Mouse (Mus musculus) heart, embryonic 10.5 days (tissue): ENCODE data around the gene 1700003F12Rik. TPM values are rescaled to one million over a fixed set of nuclear protein-coding genes. Genes with fewer than 3 reads are reported as not detected.

ENCODE experiments used
- DNase-seq: peaks from one replicate; pipeline ENCODE4 v3.0.0-alpha.2; 2017; ENCODE audit warnings: low spot score
- H3K27ac ChIP-seq: fragments of 300-500 bp; sonication (generic); 2 replicates; pipeline ENCODE4 v1.5.1; 2016; ENCODE audit warnings: mild to moderate bottlenecking
- H3K27me3 ChIP-seq: fragments of 300-500 bp; sonication (generic); 2 replicates; pipeline ENCODE4 v1.6.1; 2016; ENCODE audit warnings: mild to moderate bottlenecking; ENCODE audit not compliant: poor library complexity, insufficient read depth, severe bottlenecking
- H3K36me3 ChIP-seq: fragments of 300-500 bp; sonication (generic); 2 replicates; pipeline ENCODE4 v1.6.1; 2016; ENCODE audit warnings: mild to moderate bottlenecking, moderate library complexity
- H3K4me1 ChIP-seq: fragments of 300-500 bp; sonication (generic); 2 replicates; pipeline ENCODE4 v1.6.1; 2016; ENCODE audit warnings: mild to moderate bottlenecking
- H3K4me3 ChIP-seq: fragments of 300-500 bp; sonication (generic); 2 replicates; pipeline ENCODE4 v1.5.1; 2016; ENCODE audit warnings: mild to moderate bottlenecking, moderate library complexity
- H3K9me3 ChIP-seq: fragments of 300-500 bp; sonication (generic); 2 replicates; pipeline ENCODE4 v1.6.1; 2016; ENCODE audit warnings: mild to moderate bottlenecking, moderate library complexity
- WGBS: fragments of 180-500 bp; shearing (Covaris S2); methylation state at CpG from one replicate; pipeline ENCODE4 v1.1.7; 2016; 5-methylcytosine and 5-hydroxymethylcytosine counted together
- polyA plus RNA-seq: library from polyadenylated mRNA; unstranded; fragments of >200 nt; fragmentation: Nextera tagmentation; extraction: Ambion mirVana; gene quantifications from 2 replicates; pipeline ENCODE4 v1.2.1, GENCODE M21; 2016

1700003F12Rik gene
- polyA plus RNA-seq, 1 experiment from 2014 or later: 1.2 TPM

GRCm38 (mm10) chr2:154570666-154571065, 23.8 kb downstream of the 1700003F12Rik start:
- Histone ChIP-seq H3K36me3 (no peaks in the 10 kb centered on the region), H3K4me1 (peaks cover 42% of the 10 kb centered on the region), H3K9me3 (no peaks in the 10 kb centered on the region), H3K4me3 (0 out of 2 replicates have a peak overlapping the region, but pooled peaks have one; percentile 85), H3K27me3 (no peaks in the 10 kb centered on the region), H3K27ac (no peak overlapping the region)
- DNase-seq: no peak
- WGBS: 65% methylated on average over 4 of the region's 4 CpGs

- Histone ChIP-seq H3K4me3 (no peak overlapping the region), H3K9me3 (no peaks in the 10 kb centered on the region), H3K36me3 (no peaks in the 10 kb centered on the region), H3K4me1 (peaks cover 36% of the 10 kb centered on the region), H3K27ac (no peak overlapping the region), H3K27me3 (no peaks in the 10 kb centered on the region)
- WGBS: 71% methylated on average over 4 of the region's 4 CpGs
- DNase-seq: no peak
These were observed 24.4 kb downstream of the 1700003F12Rik start for GRCm38 (mm10) chr2:154571266-154571665.

GRCm38 (mm10) chr2:154571976-154572375, 25.1 kb downstream of the 1700003F12Rik start:
- Histone ChIP-seq H3K9me3 (no peaks in the 10 kb centered on the region), H3K4me3 (no peak overlapping the region), H3K27me3 (0 out of 2 replicates have a peak, but pooled peaks cover 2% of the 10 kb centered on the region), H3K4me1 (peaks cover 29% of the 10 kb centered on the region), H3K36me3 (no peaks in the 10 kb centered on the region), H3K27ac (no peak overlapping the region)
- WGBS: 82% methylated on average over 8 of the region's 8 CpGs
- DNase-seq: no peak

GRCm38 (mm10) chr2:154572996-154573395, 26.1 kb downstream of the 1700003F12Rik start:
- no peak overlapping the region for H3K27ac ChIP-seq
- 0 out of 2 replicates have a peak, but pooled peaks cover 3% of the 10 kb centered on the region for H3K27me3 ChIP-seq
- peaks cover 27% of the 10 kb centered on the region for H3K4me1 ChIP-seq
- H3K4me3 ChIP-seq: no peak overlapping the region
- no peaks in the 10 kb centered on the region for H3K9me3 ChIP-seq
- H3K36me3 ChIP-seq: no peaks in the 10 kb centered on the region
- no peak for DNase-seq
- 84% methylated on average over 3 of the region's 3 CpGs for WGBS

- 75% methylated on average over 7 of the region's 7 CpGs for WGBS
- H3K9me3 ChIP-seq: no peaks in the 10 kb centered on the region
These were observed 27.4 kb downstream of the 1700003F12Rik start for GRCm38 (mm10) chr2:154574271-154574670.

GRCm38 (mm10) chr2:154576876-154577743, 30.2 kb downstream of the 1700003F12Rik start:
- H3K36me3 ChIP-seq: no peaks in the 10 kb centered on the region
- H3K27ac ChIP-seq: no peak overlapping the region
- 0 out of 2 replicates have a peak, but pooled peaks cover 3% of the 10 kb centered on the region for H3K27me3 ChIP-seq
- DNase-seq: no peak
- no peaks in the 10 kb centered on the region for H3K9me3 ChIP-seq
- WGBS: 57% methylated on average over 12 of the region's 12 CpGs
- H3K4me3 ChIP-seq: no peak overlapping the region
- H3K4me1 ChIP-seq: 0 out of 2 replicates have a peak, but pooled peaks cover 4% of the 10 kb centered on the region

More at GRCm38 (mm10) chr2:154574271-154574670, 27.4 kb downstream of the 1700003F12Rik start:
- Histone ChIP-seq H3K4me1 (peaks cover 15% of the 10 kb centered on the region; the same call in 1 of the 2 replicates), H3K4me3 (no peak overlapping the region), H3K27me3 (0 out of 2 replicates have a peak, but pooled peaks cover 3% of the 10 kb centered on the region), H3K27ac (no peak overlapping the region), H3K36me3 (no peaks in the 10 kb centered on the region)
- DNase-seq: no peak

- no peak overlapping the region for H3K27ac ChIP-seq
- 88% methylated on average over 6 of the region's 6 CpGs for WGBS
- H3K27me3 ChIP-seq: 0 out of 2 replicates have a peak, but pooled peaks cover 3% of the 10 kb centered on the region
- H3K4me1 ChIP-seq: 0 out of 2 replicates have a peak, but pooled peaks cover 4% of the 10 kb centered on the region
- H3K4me3 ChIP-seq: no peak overlapping the region
- H3K9me3 ChIP-seq: no peaks in the 10 kb centered on the region
- H3K36me3 ChIP-seq: no peaks in the 10 kb centered on the region
- DNase-seq: no peak
These were observed 30.8 kb downstream of the 1700003F12Rik start for GRCm38 (mm10) chr2:154577744-154578067.

- no peak overlapping the region for H3K27ac ChIP-seq
- no peak overlapping the region for H3K4me3 ChIP-seq
- DNase-seq: no peak
These were observed 33.7 kb downstream of the 1700003F12Rik start for GRCm38 (mm10) chr2:154580586-154580985.

GRCm38 (mm10) chr2:154581421-154581820, 34.5 kb downstream of the 1700003F12Rik start:
- Histone ChIP-seq H3K36me3 (no peaks in the 10 kb centered on the region; the same call in 1 of the 2 replicates), H3K27me3 (0 out of 2 replicates have a peak, but pooled peaks cover 3% of the 10 kb centered on the region), H3K27ac (no peak overlapping the region), H3K9me3 (no peaks in the 10 kb centered on the region), H3K4me3 (no peak overlapping the region), H3K4me1 (peaks cover 21% of the 10 kb centered on the region)
- no peak for DNase-seq
- 94% methylated on average over 1 of the region's 1 CpGs for WGBS

More at GRCm38 (mm10) chr2:154580586-154580985, 33.7 kb downstream of the 1700003F12Rik start:
- no peaks in the 10 kb centered on the region for H3K9me3 ChIP-seq
- H3K27me3 ChIP-seq: 0 out of 2 replicates have a peak, but pooled peaks cover 3% of the 10 kb centered on the region
- H3K4me1 ChIP-seq: peaks cover 21% of the 10 kb centered on the region
- 67% methylated on average over 8 of the region's 8 CpGs for WGBS
- H3K36me3 ChIP-seq: no peaks in the 10 kb centered on the region

- Histone ChIP-seq H3K4me3 (no peak overlapping the region), H3K9me3 (no peaks in the 10 kb centered on the region), H3K27ac (no peak overlapping the region), H3K4me1 (peaks cover 17% of the 10 kb centered on the region), H3K27me3 (no peaks in the 10 kb centered on the region), H3K36me3 (no peaks in the 10 kb centered on the region; the same call in 1 of the 2 replicates)
- no peak for DNase-seq
- WGBS: 49% methylated on average over 15 of the region's 15 CpGs
These were observed 37.3 kb downstream of the 1700003F12Rik start for GRCm38 (mm10) chr2:154583906-154584872.

GRCm38 (mm10) chr2:154584931-154585601, 38.2 kb downstream of the 1700003F12Rik start:
- DNase-seq: no peak
- no peaks in the 10 kb centered on the region; the same call in 1 of the 2 replicates for H3K36me3 ChIP-seq
- H3K4me1 ChIP-seq: peaks cover 17% of the 10 kb centered on the region
- no peaks in the 10 kb centered on the region for H3K9me3 ChIP-seq
- no peak overlapping the region for H3K4me3 ChIP-seq
- WGBS: 62% methylated on average over 17 of the region's 17 CpGs
- H3K27me3 ChIP-seq: no peaks in the 10 kb centered on the region
- H3K27ac ChIP-seq: no peak overlapping the region

- no peaks in the 10 kb centered on the region; the same call in 1 of the 2 replicates for H3K36me3 ChIP-seq
- H3K4me1 ChIP-seq: peaks cover 17% of the 10 kb centered on the region
- 66% methylated on average over 5 of the region's 5 CpGs for WGBS
- no peak overlapping the region for H3K27ac ChIP-seq
- DNase-seq: no peak
- H3K27me3 ChIP-seq: no peaks in the 10 kb centered on the region
- H3K9me3 ChIP-seq: no peaks in the 10 kb centered on the region
- no peak overlapping the region for H3K4me3 ChIP-seq
These were observed 39.5 kb downstream of the 1700003F12Rik start for GRCm38 (mm10) chr2:154586405-154586804.
